Mouse (Mus musculus) R1 (cell line): Measurements from ENCODE around the gene C1qtnf6.

Experiments used
- DNase-seq: peaks from one replicate; pipeline ENCODE4 v3.0.0-alpha.2; 2018; ENCODE audit warnings: low read depth, low spot score

Gene C1qtnf6

DNA sequence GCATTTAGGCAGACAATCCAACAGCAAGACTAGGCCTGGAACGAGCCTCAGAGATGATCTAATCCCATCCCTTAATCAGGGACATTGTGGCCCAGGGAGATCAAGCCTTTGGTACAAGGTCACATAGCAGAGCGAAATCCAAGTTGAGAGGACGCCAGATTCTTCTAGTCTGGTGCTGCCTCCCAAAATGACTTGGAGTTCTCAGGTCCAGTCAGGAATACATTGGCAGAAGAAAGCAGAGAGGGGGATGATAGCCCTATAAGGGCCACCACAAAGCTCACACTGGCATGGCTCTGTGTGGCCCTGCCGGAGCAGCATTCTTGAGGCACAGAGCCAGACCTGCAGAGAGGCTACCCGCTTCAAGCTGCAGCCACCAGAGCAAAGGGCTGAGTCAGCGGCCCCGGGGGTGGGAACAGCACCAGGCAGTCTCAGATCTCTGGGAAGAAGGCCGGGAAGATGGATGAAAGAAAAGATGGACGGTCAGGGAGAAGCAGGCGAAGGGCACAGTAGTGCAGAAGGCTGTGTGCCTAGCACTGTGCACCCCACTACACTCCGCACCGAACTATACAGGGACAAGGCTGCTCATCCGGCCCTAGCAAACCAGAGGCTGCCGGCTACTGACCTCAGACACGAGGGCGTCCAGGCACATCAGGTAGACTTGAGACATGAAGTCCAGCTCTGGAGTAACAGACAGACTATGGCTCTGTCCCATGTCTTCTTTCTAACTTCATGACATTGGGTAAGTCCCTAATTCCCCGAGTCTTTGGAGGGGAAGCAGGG, at the start of gene C1qtnf6:
C1qtnf6 (minus strand) TSS at position 746 of the 780 bp plus-strand sequence.
- DNase-seq = no peak

DNA sequence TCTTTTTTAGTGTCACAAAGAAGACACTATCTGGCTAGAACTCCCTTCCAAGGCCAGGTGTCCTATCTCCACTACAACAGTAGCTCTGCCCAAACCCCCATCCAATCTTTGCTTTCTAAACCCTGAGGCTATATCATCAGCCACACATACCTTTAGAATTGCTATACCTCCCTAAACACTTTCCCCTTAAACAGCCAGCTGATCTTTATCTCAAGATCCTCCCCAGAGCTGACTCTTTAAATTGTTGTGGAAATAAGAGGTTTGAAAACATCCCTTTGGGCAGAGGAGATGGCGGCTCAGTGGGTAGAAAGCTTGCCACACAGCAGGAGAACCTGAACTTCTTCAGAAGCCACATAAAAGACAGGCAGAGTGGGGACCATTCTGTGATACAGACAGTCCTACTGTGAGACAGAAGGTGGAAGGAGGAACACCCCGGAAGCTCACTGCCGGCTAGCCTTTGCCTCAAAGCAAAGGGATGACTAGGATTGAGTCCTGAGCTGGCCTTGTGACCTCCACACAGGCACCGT, 45.1 kb upstream of the C1qtnf6 start:
- peak; percentile 49 for DNase-seq

- no peak for DNase-seq
Observed at GRCm38 (mm10) chr15:78572658-78573397, 41.6 kb upstream of the C1qtnf6 start, which contains the start of gene Rac2. Gene Rac2, minus strand, starts transcription at chr15:78572783.

- no peak for DNase-seq
Observed at GRCm38 (mm10) chr15:78572270-78572600, 41.0 kb upstream of the C1qtnf6 start.

GRCm38 (mm10) chr15:78571554-78572269, 40.5 kb upstream of the C1qtnf6 start:
- DNase-seq = no peak

GRCm38 (mm10) chr15:78570170-78570569, 39.0 kb upstream of the C1qtnf6 start:
- DNase-seq = no peak

DNA sequence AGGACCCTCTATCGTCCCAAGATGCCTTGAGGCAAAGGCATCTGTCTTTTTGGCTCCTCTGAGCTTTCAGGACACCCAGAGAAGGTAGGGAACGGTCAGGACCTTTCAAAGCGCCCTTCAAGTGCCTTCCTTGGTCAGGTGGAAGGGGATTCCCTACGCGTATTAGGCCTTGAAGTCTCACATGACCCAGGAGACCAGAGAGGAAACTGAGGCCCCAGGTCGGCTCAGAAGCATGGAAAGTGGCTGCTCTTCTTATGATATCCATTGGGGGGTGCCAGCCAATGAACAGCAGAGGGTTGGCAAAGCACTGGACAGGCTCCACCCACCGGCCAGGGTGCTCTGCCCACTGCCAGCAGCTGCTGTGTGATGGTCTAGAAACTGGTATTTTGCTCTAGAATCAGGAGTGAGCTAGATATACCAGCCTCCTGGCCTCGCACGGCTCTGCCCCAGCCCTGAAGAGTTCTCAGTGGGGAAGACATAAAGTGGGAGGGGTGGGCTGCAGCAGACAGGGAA, 36.4 kb upstream of the C1qtnf6 start:
- no peak for DNase-seq

GRCm38 (mm10) chr15:78564764-78565435, 33.7 kb upstream of the C1qtnf6 start:
- DNase-seq = no peak

DNA sequence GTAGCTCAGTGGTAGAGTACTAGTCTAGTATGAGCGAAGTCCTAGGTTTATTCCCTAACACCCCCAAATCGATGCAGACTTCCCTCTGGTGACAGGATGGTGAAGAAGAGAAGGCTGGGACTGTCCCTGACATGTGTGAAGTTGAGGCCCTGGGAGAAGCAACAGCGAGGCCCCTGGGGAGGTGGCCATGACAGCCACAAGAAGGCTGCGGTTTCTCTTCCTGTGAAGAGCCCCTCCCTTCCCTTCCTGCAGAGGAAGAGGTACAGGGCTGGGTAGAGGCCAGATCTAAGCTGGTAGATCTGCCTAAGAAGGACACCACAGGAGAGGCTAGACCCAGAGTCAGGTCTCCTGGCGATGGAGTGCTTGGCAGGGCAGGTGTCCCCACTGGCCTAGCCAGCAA, 32.7 kb upstream of the C1qtnf6 start:
- DNase-seq = no peak

DNA sequence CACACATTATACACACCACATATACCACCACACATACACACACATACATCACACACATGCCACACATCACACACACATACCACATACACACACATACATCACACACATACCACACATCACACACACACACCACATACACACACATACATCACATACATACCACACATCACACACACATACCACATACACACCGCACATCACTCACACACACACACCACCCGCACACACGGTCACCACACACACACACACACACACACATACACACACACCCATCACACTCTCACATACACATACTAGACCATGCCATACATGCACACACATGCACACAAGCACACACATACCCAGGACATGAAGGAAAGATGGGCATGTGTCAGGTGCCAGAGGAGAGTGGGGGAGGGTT, 32.1 kb upstream of the C1qtnf6 start:
- no peak for DNase-seq

- no peak for DNase-seq
Observed at GRCm38 (mm10) chr15:78559141-78559979, 28.1 kb upstream of the C1qtnf6 start.

DNA sequence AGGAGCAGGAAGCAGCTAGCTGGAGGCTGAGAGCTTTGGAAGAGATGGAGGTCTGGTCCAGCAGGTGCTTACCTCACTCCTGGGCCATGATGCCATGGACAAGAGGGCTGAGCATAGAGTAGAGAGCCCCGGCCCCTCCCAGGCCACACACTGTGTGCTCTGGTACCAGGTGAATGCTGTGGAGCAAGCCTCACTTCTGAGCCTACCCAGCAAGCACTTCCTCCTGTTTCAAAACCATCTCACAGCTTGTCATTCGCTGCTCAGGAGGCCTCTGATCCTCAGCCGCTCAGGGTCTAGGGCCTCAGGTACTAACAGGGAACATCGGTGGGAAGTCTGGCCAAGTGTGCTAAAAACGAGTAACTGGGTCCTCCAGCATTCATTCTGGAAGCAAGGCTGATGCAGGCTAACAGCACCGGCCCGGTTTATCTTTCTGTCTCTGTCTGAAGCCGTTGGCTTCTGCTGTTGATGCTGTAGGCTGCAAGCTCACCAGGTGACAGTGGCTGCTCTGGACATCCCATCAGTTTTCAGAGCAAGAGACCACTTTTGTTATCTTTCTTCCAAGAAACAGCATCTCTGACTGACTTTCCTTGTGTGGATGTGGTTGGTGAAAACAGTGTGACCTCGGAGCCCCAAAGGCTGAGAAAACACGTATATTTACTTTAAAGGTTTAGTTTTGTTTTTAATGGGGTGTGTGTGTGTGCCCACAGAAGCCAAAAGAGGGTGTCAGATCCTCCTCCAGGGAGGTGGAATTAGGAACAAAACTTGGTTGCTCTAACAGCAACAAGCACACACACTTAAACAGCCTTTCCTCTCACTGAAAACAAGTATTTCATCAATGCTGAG, 26.7 kb upstream of the C1qtnf6 start:
- DNase-seq = no peak

- DNase-seq = peak; percentile 86
Observed at GRCm38 (mm10) chr15:78554545-78555313, 23.5 kb upstream of the C1qtnf6 start.

- peak; percentile 18 for DNase-seq
Observed at GRCm38 (mm10) chr15:78549189-78549734, 18.0 kb upstream of the C1qtnf6 start.

- no peak for DNase-seq
Observed at GRCm38 (mm10) chr15:78548711-78549110, 17.5 kb upstream of the C1qtnf6 start.

- DNase-seq = peak; percentile 69
Observed at GRCm38 (mm10) chr15:78548336-78548665, 17.1 kb upstream of the C1qtnf6 start.

DNA sequence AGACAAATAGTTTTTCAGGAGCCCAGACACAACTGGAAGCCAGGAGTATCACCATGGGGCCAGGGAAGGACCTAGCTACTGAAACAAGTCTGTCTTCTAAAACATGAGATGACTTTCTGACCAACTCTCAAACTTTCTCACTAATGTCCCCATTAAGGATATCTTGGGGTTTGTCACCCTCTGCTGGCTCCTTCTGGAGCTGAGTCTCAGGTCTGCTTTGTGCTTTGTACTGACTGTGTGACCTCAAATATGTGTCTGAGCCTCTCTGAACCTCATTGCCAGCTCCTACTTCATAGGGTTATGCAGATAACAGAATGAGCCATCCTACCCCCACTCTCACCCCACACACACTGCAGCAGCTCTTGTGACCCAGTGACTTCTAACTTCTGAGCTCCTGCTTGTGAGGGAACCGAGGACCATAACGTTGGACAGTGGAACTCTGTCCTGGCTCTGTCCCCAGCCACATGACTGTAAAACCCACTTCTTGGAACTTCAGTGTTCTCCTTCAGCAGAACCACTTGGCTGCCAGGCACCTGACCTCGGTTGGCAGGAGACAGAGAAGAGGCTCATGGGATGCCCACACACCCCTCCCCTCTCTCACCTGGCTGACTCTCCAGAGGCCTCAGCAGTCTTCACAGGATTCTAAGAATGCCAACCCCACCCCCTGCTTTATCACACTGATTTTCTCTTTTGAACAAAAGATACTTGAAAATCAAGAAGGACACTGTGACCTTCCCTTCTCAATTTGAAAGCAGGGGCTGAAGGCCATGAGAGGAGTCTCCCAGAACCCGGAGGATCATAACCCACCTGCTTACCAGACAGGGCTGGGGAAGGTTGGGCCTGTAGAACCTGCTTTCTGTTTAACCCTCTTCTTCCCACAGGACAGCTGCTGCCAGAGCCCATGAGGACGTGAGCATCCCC, 16.5 kb upstream of the C1qtnf6 start:
- DNase-seq = peak; percentile 35
